Mouse (Mus musculus) C2C12 (cell line): ENCODE measurements at regions not wholly inside any gene's neighbourhood (a gene's known extent, or its start where the extent isn't known, plus 50 kb on each side); places are given as distances from the start of the nearest gene placed in this dataset.

Experiments
- CEBPB ChIP-seq: IDR thresholded peaks from one replicate; pipeline ENCODE4 v1.6.1; 2011; ENCODE audit warnings: low read depth, mild to moderate bottlenecking, control low read depth, moderate library complexity
- CTCF ChIP-seq: IDR thresholded peaks from one replicate; pipeline ENCODE4 v1.5.1; 2011; ENCODE audit not compliant: control insufficient read depth, insufficient read depth, insufficient read length
- FOSL1 ChIP-seq: IDR thresholded peaks from one replicate; pipeline ENCODE4 v1.8.0; 2011; ENCODE audit warnings: mild to moderate bottlenecking, low read length; ENCODE audit not compliant: poor library complexity, insufficient read depth, severe bottlenecking
- MAX ChIP-seq: IDR thresholded peaks from one replicate; pipeline ENCODE4 v1.6.1; 2011; ENCODE audit warnings: mild to moderate bottlenecking, control low read depth
- MYOD1 ChIP-seq: IDR thresholded peaks from one replicate; pipeline ENCODE4 v1.6.1; 2011; ENCODE audit warnings: low read depth; ENCODE audit not compliant: control insufficient read depth, insufficient read length
- MYOG ChIP-seq: IDR thresholded peaks from one replicate; pipeline ENCODE4 v1.6.1; 2011; ENCODE audit not compliant: control insufficient read depth, insufficient read length; ENCODE audit errors: extremely low read depth
- USF1 ChIP-seq: IDR thresholded peaks from one replicate; pipeline ENCODE4 v1.6.1; 2011; ENCODE audit warnings: low read depth, mild to moderate bottlenecking, control low read depth, moderate library complexity

GRCm38 (mm10) chr3:159759740-159760139 is 79.7 kb upstream of the Wls start:
- TF ChIP-seq CTCF (no peak), MAX (no peak), MYOD1 (no peak), CEBPB (no peak), USF1 (no peak), FOSL1 (no peak), MYOG (no peak)
